Mouse (Mus musculus): Measurements from ENCODE around the gene D130043K22Rik. TPM values are rescaled to one million over a fixed set of nuclear protein-coding genes. Genes with fewer than 3 reads are reported as not detected.

The D130043K22Rik gene
- polyA plus RNA-seq, 1 experiment, result 1.6 TPM

- no peaks in the 10 kb centered on the region for H3K36me3 ChIP-seq (ENCODE audit: control insufficient read depth, insufficient read depth, low read length)
- peaks cover 3% of the 10 kb centered on the region; the same call in 1 of the 2 replicates for H3K4me1 ChIP-seq (ENCODE audit: control insufficient read depth, insufficient read depth, low read length)
- no peaks in the 10 kb centered on the region for H3K27me3 ChIP-seq (ENCODE audit: control insufficient read depth, insufficient read depth, low read length)
- no peak overlapping the region for H3K27ac ChIP-seq (ENCODE audit: control insufficient read depth, insufficient read depth, low read depth, low read length)
- no peak overlapping the region for H3K4me3 ChIP-seq (ENCODE audit: control insufficient read depth, low read depth, low read length)
- TF ChIP-seq CTCF (IDR thresholded peaks at IDR 0.05; ENCODE audit: control insufficient read depth, insufficient read depth, insufficient replicate concordance, low read depth, low read length) (no peak), POLR2A (IDR thresholded peaks at IDR 0.05; ENCODE audit: control insufficient read depth, low read depth, low read length) (no peak)
Measured at GRCm38 (mm10) chr13:24945567-24945966, 100.6 kb downstream of the D130043K22Rik start.

GRCm38 (mm10) chr13:24947158-24947557 is 102.2 kb downstream of the D130043K22Rik start:
- Histone ChIP-seq H3K27me3 (ENCODE audit: control insufficient read depth, insufficient read depth, low read length) (no peaks in the 10 kb centered on the region), H3K4me3 (ENCODE audit: control insufficient read depth, low read depth, low read length) (no peak overlapping the region), H3K36me3 (ENCODE audit: control insufficient read depth, insufficient read depth, low read length) (no peaks in the 10 kb centered on the region), H3K4me1 (ENCODE audit: control insufficient read depth, insufficient read depth, low read length) (peaks cover 3% of the 10 kb centered on the region; the same call in 1 of the 2 replicates), H3K27ac (ENCODE audit: control insufficient read depth, insufficient read depth, low read depth, low read length) (no peak overlapping the region)
- TF ChIP-seq POLR2A (IDR thresholded peaks at IDR 0.05; ENCODE audit: control insufficient read depth, low read depth, low read length) (no peak), CTCF (IDR thresholded peaks at IDR 0.05; ENCODE audit: control insufficient read depth, insufficient read depth, insufficient replicate concordance, low read depth, low read length) (no peak)

GRCm38 (mm10) chr13:24948870-24949269 is 103.9 kb downstream of the D130043K22Rik start:
- no peaks in the 10 kb centered on the region for H3K27me3 ChIP-seq (ENCODE audit: control insufficient read depth, insufficient read depth, low read length)
- no peak for TF ChIP-seq CTCF (IDR thresholded peaks at IDR 0.05; ENCODE audit: control insufficient read depth, insufficient read depth, insufficient replicate concordance, low read depth, low read length)
- TF ChIP-seq POLR2A (IDR thresholded peaks at IDR 0.05; ENCODE audit: control insufficient read depth, low read depth, low read length), result no peak

More at GRCm38 (mm10) chr13:24948870-24949269, 103.9 kb downstream of the D130043K22Rik start:
- Histone ChIP-seq H3K4me1 (ENCODE audit: control insufficient read depth, insufficient read depth, low read length) (no peaks in the 10 kb centered on the region), H3K27ac (ENCODE audit: control insufficient read depth, insufficient read depth, low read depth, low read length) (no peak overlapping the region), H3K36me3 (ENCODE audit: control insufficient read depth, insufficient read depth, low read length) (no peaks in the 10 kb centered on the region), H3K4me3 (ENCODE audit: control insufficient read depth, low read depth, low read length) (no peak overlapping the region)

Other genes starting within 250 kb of the D130043K22Rik start
- gene Armh2, start 103.9 kb upstream of the D130043K22Rik start, polyA plus RNA-seq (2012; rRNA removed), result 71.8 and 82.7 TPM in 2 replicates
- 10.0 and 11.0 TPM in 2 replicates for gene Gmnn, start 83.2 kb upstream of the D130043K22Rik start, polyA plus RNA-seq (2012; rRNA removed)
- gene BC005537, start 43.5 kb upstream of the D130043K22Rik start, polyA plus RNA-seq (2012; rRNA removed), result 51.9 and 60.0 TPM in 2 replicates
- 8.4 and 10.2 TPM in 2 replicates for gene Acot13, start 13.6 kb upstream of the D130043K22Rik start, polyA plus RNA-seq (2012; rRNA removed)
- 16.3 and 21.0 TPM in 2 replicates for gene Tdp2, start 13.5 kb upstream of the D130043K22Rik start, polyA plus RNA-seq (2012; rRNA removed)
- gene Aldh5a1, start 92.5 kb downstream of the D130043K22Rik start, polyA plus RNA-seq (2012; rRNA removed), result 0.58 and 0.83 TPM in 2 replicates
- gene Gpld1, start 98.0 kb downstream of the D130043K22Rik start, polyA plus RNA-seq (2012; rRNA removed), result 1.3 TPM in 2 replicates
- 48.3 and 55.9 TPM in 2 replicates for gene Mrs2, start 175.2 kb downstream of the D130043K22Rik start, polyA plus RNA-seq (2012; rRNA removed)
- 3.2 TPM in 2 replicates for gene Dcdc2a, start 210.9 kb downstream of the D130043K22Rik start, polyA plus RNA-seq (2012; rRNA removed)

All from testis, adult 2 months (tissue).